Mouse (Mus musculus) lung, adult 2 months (tissue): ENCODE measurements around the gene Vax2.

Experiments
- CTCF ChIP-seq: fragments of 200-500 bp; IDR thresholded peaks from 2 replicates; pipeline ENCODE4 v1.5.1; 2011; ENCODE audit warnings: mild to moderate bottlenecking, low read length, control low read depth; ENCODE audit not compliant: insufficient read depth
- POLR2A ChIP-seq: fragments of 200-500 bp; IDR thresholded peaks from 2 replicates; pipeline ENCODE4 v1.6.1; 2011; ENCODE audit warnings: low read depth, mild to moderate bottlenecking, control low read depth, low read length, borderline replicate concordance; ENCODE audit errors: extremely low read depth

DNA sequence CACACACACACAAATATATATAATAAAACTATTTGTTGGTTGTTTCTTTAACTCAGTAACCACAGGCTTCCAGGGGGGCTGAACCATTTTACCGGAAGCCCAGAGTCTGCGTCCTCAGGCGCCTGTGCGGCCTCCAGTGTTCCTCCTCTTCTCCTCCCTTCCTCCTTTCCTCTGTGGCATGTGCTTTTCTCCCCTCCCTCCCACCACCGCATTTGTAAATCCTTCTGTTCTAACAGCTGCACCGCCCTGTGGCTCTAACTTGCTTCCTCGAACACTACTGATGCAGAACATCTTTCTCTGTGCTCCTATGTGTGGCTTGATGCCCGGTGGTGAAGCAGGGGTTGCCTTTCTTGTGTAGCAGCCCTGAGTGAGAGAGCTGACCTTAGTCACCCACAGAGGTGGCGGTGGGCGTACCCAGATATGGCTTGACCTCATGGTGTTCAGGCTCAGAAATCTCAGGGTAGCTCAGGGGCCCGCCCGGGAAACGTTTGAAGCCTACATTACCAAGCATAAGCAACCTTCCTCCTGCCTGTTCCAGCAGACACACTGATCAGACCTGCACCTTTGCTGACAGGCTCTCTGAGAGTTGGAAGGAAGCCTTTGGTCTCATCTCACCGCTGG lies 18.4 kb downstream of the Vax2 start:
- TF ChIP-seq CTCF (no peak), POLR2A (no peak)
